Mouse (Mus musculus) testis, adult 2 months (tissue): ENCODE measurements around the gene Mrpl12. TPM values are rescaled to one million over a fixed set of nuclear protein-coding genes. Genes with fewer than 3 reads are reported as not detected.

Experiments
- H3K27ac ChIP-seq: fragments of 200-500 bp; 2 replicates; pipeline ENCODE4 v1.5.1; 2012; ENCODE audit warnings: low read depth, low read length; ENCODE audit not compliant: control insufficient read depth, insufficient read depth
- H3K27me3 ChIP-seq: fragments of 200-500 bp; 2 replicates; pipeline ENCODE4 v1.6.1; 2012; ENCODE audit warnings: mild to moderate bottlenecking, low read length, moderate library complexity; ENCODE audit not compliant: control insufficient read depth, insufficient read depth
- H3K36me3 ChIP-seq: fragments of 200-500 bp; 2 replicates; pipeline ENCODE4 v1.6.1; 2012; ENCODE audit warnings: mild to moderate bottlenecking, low read length; ENCODE audit not compliant: control insufficient read depth, insufficient read depth
- H3K4me1 ChIP-seq: fragments of 200-500 bp; 2 replicates; pipeline ENCODE4 v1.6.1; 2012; ENCODE audit warnings: low read length; ENCODE audit not compliant: control insufficient read depth, insufficient read depth
- H3K4me3 ChIP-seq: fragments of 200-500 bp; 2 replicates; pipeline ENCODE4 v1.5.1; 2012; ENCODE audit warnings: low read depth, mild to moderate bottlenecking, low read length, moderate library complexity, mixed read lengths; ENCODE audit not compliant: control insufficient read depth
- CTCF ChIP-seq: fragments of 200-500 bp; IDR thresholded peaks from 2 replicates; pipeline ENCODE4 v1.5.1; 2012; ENCODE audit warnings: low read depth, mild to moderate bottlenecking, inconsistent platforms, low read length, moderate library complexity; ENCODE audit not compliant: control insufficient read depth, insufficient read depth, insufficient replicate concordance
- POLR2A ChIP-seq: fragments of 200-500 bp; IDR thresholded peaks from 2 replicates; pipeline ENCODE4 v1.6.1; 2012; ENCODE audit warnings: low read depth, mild to moderate bottlenecking, inconsistent platforms, low read length, moderate library complexity; ENCODE audit not compliant: control insufficient read depth
- polyA plus RNA-seq: library from polyadenylated mRNA; depleted of rRNA; stranded (reverse); fragments of >200 nt; gene quantifications from 2 replicates; pipeline ENCODE4 v1.2.3, GENCODE M21; 2012

The Mrpl12 gene
- polyA plus RNA-seq, 1 experiment: 84.6 TPM

DNA sequence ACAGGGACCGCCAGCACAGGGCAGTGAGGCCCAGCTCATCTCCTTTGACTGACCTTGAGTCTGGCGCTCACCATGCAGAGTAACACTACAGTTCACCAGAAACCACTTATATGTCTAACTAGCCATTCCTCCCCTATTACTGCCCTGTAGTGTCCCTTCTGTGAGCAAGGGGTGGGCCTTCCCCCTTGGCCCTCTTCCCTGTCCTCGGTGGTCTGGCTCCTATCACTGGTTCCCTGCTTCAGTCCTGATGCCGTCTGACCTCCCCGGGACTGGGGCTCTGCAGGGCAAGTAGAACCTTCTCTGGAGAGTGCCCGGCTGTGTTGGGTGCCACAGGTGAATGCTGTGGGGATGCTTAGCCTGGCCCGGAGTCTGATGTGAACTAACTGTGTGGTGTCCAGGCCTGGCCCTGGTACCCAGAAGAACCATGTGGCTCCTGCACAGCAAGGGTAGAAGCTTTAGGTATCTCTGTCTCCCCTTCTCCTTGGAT lies 922 bp upstream of the Mrpl12 start:
- peaks cover 11% of the 10 kb centered on the region for H3K4me1 ChIP-seq

DNA sequence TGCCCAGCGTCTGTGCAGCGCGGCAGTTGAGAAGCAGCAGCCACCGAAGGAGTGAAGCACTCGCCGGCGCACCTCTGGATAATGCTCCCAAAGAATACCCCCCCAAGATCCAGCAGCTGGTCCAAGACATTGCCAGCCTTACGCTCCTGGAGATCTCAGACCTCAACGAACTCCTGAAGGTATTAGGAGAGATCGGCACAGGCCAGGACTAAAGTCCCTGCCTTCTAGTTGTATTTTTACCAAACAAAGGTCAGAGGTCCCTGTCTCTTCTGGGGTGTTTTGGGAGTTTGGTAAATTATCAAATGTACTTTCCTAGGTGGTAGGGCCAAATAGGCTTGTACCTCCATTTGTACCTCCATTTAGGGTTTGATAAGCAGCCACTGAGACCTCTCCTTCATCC lies 838 bp downstream of the Mrpl12 start:
- Histone ChIP-seq H3K27me3 (no peaks in the 10 kb centered on the region), H3K4me3 (peak overlapping the region; percentile 92), H3K27ac (no peak overlapping the region), H3K36me3 (peaks cover 2% of the 10 kb centered on the region), H3K4me1 (peaks cover 11% of the 10 kb centered on the region)
- TF ChIP-seq POLR2A (no peak), CTCF (no peak)

More for the DNA sequence above, 922 bp upstream of the Mrpl12 start:
- H3K27me3 ChIP-seq: no peaks in the 10 kb centered on the region
- TF ChIP-seq CTCF (no peak), POLR2A (no peak)
- 0 out of 2 replicates have a peak overlapping the region, but pooled peaks have one; percentile 92 for H3K4me3 ChIP-seq
- peaks cover 2% of the 10 kb centered on the region for H3K36me3 ChIP-seq
- no peak overlapping the region for H3K27ac ChIP-seq

DNA sequence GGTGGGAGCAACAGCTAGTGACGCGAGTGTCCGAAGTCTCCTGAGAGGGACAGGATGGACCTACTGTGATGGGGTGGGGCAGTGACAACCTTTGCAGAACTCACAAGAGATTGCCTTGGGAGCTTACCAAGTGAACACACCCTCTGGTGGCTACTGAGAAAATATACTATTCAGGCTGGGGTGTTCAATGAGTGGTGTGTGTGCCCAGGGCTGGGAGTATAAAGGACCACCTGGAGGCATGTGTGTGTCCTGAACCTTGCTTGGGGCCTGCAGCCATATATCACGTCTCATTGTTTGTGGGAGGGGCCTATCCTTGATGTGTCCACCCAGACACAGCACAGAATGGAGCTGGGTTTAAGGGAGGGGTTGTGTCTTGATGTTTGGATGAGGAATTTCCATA lies 4.1 kb downstream of the Mrpl12 start:
- TF ChIP-seq CTCF (no peak), POLR2A (no peak)
- no peak overlapping the region for H3K27ac ChIP-seq
- no peak overlapping the region for H3K4me3 ChIP-seq
- H3K27me3 ChIP-seq: no peaks in the 10 kb centered on the region
- H3K4me1 ChIP-seq: peaks cover 22% of the 10 kb centered on the region
- H3K36me3 ChIP-seq: no peaks in the 10 kb centered on the region; the same call in 1 of the 2 replicates

DNA sequence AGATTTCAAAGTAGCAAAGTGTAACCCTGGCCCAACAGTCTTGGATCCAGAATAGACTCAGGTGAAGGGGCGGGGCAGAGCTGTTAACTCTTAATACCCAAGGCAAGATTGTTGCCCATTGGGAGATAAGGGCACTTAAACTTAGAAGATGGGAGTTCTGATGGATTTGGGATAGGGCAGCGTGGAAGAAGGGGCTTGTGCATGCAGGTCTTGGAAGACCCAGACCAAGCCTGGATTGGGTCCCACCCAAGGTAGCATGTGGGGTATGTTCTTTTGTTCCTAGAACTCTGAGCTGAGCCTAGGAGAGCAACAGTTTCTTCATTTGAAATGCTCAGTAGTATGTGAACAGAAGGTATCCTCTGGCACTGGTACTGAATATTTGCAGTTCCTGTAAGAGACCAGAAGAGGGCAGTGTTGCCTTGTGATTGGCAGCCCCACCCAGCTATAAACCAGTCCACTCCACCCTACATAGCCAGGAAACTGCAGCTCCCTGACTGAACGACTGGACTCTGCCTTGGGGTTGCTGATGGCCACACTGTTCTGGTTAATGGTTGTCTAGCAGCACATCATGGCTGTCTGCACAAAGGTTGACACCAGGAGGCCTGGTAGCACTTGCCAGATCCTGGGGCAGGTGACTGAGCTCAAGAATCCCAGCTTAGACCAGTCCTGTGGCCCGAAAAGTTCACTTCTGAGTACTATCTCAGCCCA lies 4.8 kb downstream of the Mrpl12 start:
- no peak overlapping the region for H3K4me3 ChIP-seq
- TF ChIP-seq POLR2A (no peak), CTCF (peak; percentile 76)
- peaks cover 16% of the 10 kb centered on the region for H3K4me1 ChIP-seq
- H3K27ac ChIP-seq: no peak overlapping the region
- H3K27me3 ChIP-seq: no peaks in the 10 kb centered on the region
- H3K36me3 ChIP-seq: no peaks in the 10 kb centered on the region; the same call in 1 of the 2 replicates

DNA sequence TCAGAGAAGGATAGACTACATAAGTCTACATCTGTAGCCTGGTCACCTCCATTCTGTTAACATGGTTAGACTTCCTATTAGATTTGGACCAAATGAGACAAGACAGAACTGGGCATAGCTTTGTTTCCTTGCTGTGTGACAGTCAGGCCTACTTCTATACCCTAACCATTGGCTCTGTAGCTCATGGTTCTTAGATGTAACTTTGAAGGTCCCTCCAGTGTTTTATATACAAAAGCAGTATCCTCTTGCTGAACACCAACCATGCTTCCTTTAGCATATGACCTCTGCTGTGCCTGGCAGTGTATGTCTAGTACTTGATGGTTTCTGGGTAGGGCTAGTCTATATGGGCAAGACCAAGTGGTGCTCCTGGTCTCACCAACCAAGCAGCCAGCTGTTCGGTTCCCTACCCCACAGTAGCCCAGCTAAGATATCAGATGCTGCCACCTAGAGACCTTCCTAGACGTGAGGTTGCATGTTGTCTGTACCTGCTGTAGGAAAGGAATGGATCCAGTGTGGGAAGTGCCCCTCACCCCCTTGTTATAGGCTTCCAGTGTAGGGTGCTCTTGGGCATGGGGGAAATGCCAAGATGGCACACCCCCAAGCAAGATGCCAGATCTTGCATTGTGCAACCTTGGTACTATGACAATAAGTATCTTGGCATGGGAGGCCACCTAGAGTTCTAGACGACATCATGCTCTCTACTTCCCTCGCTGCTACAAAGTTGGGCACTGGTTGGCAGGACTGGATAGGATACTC lies 6.1 kb downstream of the Mrpl12 start:
- H3K36me3 ChIP-seq: no peaks in the 10 kb centered on the region; the same call in 1 of the 2 replicates
- TF ChIP-seq CTCF: no peak
- no peak for TF ChIP-seq POLR2A
- H3K27ac ChIP-seq: no peak overlapping the region
- H3K4me3 ChIP-seq: no peak overlapping the region
- H3K4me1 ChIP-seq: peaks cover 12% of the 10 kb centered on the region
- no peaks in the 10 kb centered on the region for H3K27me3 ChIP-seq

DNA sequence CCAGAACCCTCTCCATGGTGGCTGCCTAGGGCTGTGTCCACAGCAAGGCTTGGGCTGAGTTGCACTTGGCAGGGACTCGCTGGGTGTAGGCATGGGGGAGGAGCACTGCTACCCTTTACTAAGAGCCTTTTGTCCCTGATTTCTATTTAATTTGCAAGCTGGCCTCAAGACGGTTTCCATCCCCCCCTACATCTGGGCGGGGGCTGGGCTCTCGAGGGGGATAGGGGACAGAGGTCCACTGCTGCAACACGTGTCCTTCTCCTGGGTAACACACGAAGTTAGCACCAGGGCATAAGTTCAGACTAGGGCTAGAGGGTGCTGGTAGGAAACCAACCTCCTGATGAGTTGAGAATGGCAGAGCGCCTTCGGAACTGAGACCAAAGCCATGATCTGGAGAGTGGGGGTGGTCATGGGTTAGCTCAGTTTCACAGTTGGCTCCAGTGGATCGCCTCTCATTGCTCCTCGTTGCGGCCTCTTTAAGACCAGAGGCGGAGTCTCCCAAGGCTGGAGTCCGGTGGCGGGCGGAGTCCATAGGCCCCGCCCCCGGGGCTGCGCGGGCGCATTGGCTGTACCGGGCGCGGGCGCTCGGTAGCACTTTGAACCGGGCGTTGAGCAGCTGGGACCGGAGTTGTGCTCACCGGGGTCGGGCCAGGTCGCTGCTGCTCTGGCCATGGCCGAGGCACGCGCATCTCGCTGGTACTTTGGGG lies 7.1 kb downstream of the Mrpl12 start, which contains the start of gene Slc25a10:
Gene Slc25a10, plus strand, starts transcription at position 524 of the 707 bp plus-strand sequence.
- Histone ChIP-seq H3K4me1 (peaks cover 11% of the 10 kb centered on the region), H3K27ac (peak within 1 kb of the TSS; percentile 59; the same call in 1 of the 2 replicates), H3K4me3 (peak within 1 kb of the TSS; percentile 96), H3K27me3 (no peaks in the 10 kb centered on the region), H3K36me3 (no peaks in the 10 kb centered on the region; the same call in 1 of the 2 replicates)
- TF ChIP-seq POLR2A (0 out of 2 replicates have a peak, but pooled peaks have one; percentile 14), CTCF (no peak; the same call in 1 of the 2 replicates)
